Mouse (Mus musculus) frontal cortex, adult 2 months (tissue): ENCODE measurements around the gene Cntn1. TPM values are rescaled to one million over a fixed set of nuclear protein-coding genes. Genes with fewer than 3 reads are reported as not detected.
A peak's percentile ranks its signal among the peaks of the same experiment; 100 is the strongest.
"Not testable (repeated sequence)": the region's sequence is repeated elsewhere in the genome, so short reads cannot be mapped to it uniquely, and the experiment has no call there.

ENCODE experiments used
- DNase-seq, 2 experiments: peaks; one replicate each; pipeline ENCODE4 v3.0.0; 2022; ENCODE audit warnings: low spot score in 1 of 2; ENCODE audit errors: extremely low spot score in 1 of 2
- polyA plus RNA-seq: library from polyadenylated mRNA; depleted of rRNA; stranded (reverse); fragments of >200 nt; gene quantifications from 2 replicates; pipeline ENCODE4 v1.2.3, GENCODE M21; 2012

Gene Cntn1
- polyA plus RNA-seq, 1 experiment, result 136 TPM

GRCm38 (mm10) chr15:92264980-92265707, 214.2 kb downstream of the Cntn1 start:
- peak; percentile 56 to 90 for DNase-seq

DNA sequence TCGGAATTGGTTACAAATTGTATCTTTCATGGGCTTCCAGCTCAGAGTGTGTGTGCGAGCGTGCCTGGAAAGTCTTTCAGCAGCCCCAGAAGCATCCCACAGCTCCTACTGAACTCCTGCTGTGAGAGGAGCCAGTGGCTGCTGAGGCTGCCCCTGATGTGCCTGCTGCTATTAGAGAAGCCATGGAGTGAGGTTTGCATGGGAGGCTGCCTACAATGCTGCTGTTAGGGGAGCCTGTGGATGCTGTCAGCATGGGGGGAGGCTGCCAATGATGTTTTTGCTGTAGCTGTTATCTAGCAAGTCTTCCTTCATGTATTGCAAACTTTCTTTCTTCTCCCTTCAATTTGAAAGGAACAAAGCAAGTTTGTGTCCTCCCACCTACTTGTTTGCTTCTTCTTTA, 217.4 kb downstream of the Cntn1 start:
- no peak for DNase-seq

DNA sequence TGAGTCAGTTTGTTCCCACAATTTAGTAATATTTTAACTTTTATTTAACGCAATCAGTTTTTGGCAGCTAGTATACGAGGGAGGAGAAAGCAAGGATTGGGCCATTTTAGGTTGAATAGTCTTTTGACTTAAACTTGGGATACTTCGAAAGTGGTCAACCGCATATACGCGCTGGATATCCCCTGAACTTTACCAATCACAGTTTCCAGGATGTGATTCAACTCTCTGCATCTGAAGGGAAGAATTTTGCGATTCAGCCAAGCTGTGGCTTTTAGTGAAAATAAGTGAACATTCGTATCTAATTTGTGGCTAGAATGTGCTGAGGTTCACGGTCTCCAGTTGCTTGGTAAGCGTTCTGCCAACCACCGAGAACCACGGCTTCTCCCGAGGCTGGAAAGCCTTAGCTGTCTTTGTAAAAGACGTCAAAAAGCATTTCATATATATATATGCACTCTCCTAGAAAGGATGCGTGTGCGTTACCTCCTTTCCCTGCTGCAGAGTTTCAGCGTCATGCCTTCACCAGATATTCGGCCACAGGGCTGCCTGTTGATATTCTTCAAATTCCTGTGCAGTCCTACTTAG, 217.9 kb downstream of the Cntn1 start:
- no peak for DNase-seq

DNA sequence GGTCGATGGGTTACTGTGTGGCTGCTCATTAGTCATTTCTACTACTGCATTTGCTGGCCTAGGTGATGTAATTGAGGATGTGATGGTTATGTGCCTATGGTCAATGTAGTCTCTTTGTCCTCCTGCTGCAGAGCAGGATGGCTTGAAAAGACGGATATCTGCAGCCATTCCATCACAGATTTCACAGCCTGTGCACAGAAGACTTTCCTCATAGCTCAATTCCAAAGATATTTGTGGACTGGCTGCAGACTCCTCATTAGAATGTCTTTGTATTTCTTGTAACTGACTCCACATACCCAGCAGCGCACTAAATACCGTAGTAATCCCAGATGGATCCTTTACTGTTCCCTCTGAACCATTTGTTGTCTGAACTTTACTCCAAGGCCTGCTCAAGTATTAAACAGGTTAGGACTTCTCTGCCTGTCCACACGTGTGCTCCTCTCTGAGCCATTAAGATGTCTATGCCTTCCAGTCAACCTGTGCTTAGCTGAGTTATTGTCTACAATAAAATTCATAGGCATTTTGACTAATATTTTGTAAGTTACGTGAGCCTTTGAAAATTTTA, 220.9 kb downstream of the Cntn1 start:
- no peak for DNase-seq

GRCm38 (mm10) chr15:92276826-92277225, 225.9 kb downstream of the Cntn1 start:
- peak; percentile 12 to 61 for DNase-seq

GRCm38 (mm10) chr15:92277984-92278383, 227.0 kb downstream of the Cntn1 start:
- no peak for DNase-seq

DNA sequence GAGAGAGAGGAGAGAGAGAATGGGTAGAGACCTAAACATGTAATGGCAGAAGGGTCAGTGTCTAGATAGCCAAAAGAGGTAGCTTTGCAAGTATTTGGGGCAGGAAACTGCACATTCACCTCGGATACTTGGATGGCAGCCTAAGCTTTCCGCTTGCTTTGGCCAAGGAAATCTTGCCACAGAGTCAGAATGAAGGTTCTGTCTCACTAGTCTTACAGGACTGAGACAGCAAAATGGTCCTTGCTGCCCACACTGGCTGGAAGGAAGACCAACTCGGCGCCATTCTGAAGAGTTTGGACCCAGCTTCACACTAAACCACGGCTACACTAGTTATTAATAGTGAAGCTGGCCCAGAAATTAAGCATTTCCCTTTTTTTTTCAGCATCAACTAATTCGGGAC, 230.0 kb downstream of the Cntn1 start:
- DNase-seq, result no peak

DNA sequence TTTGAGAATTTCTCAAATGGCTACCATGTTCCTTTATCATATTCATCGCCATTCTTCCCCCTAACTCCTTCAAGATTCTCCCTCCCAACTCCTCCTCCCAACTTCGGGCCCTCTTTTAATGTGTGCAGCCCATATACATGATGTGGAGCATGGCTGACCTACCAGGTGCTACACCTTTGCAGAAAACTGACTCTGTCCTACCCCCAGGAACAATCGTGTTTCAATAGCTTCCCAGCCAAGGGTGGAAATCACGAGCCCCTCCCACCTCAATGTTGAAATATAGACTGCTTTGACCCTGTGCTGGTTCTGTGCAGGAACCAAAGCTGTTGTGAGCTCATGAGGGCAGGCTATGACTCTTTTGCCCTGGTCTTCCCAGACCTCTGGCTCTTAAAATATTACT, 236.7 kb downstream of the Cntn1 start:
- no peak for DNase-seq

DNA sequence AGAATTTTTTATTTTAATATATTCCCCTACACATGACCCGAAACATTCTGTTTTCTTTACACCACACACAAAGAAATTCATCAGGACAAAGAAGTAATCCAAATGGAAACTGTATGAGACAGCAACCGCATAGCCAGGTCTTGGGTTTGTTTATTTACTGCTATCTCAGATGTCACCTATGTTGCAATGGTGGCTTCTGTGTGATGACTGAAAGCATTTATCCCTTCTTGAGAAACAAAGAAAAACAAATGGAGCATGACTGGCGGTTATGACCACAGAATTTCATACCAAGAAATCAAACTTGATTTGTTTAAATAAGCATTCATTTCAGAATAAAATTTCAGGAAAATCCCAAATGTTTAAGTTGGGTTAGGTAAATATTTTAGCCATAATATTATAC, 245.5 kb downstream of the Cntn1 start:
- no peak for DNase-seq

DNA sequence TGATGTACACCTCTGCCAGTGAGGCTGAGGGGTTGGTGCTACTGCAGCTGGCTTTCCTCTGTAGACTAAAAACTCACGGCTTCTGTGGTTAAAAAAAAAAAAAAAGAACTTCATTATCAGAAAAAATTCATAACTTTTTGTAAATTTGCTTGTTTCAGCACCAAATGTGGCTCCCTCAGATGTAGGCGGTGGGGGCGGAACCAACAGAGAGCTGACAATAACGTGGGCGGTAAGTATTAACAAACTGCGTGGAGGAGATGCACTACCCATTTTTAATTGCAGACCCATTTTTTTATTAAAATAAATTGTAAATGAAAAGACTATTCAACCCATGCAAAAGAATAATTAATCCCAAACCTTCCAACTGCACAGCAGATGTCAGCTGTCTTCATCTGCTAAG, 251.8 kb downstream of the Cntn1 start:
- DNase-seq, result peak in 1 of 2 experiments; percentile 63

GRCm38 (mm10) chr15:92304221-92304620, 253.3 kb downstream of the Cntn1 start:
- DNase-seq, result no peak

GRCm38 (mm10) chr15:92321959-92322358, 271.0 kb downstream of the Cntn1 start:
- DNase-seq, result peak in 1 of 2 experiments; percentile 20

- no peak for DNase-seq
Measured at GRCm38 (mm10) chr15:92327111-92327510, 276.1 kb downstream of the Cntn1 start.

- DNase-seq, result no peak
Measured at GRCm38 (mm10) chr15:92340253-92340652, 289.3 kb downstream of the Cntn1 start.

DNA sequence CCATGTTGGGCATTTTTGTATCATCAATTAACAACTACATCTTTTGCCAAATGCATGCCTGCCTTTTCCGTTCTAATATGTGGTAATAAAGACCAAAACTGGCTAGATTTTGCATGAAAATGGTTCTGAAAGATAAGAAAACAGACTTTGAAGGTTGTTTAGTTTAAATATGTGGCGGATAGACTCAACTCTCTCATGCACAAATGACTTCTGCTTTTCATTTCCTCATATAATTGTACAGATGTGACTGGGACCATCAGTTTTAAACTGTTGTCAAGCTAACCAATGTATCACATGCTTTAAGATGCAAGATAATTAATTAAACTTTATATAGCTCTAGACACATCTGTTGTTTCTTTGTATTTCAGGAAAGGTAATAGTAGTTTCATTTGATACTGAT, 290.5 kb downstream of the Cntn1 start:
- no peak for DNase-seq

GRCm38 (mm10) chr15:92344136-92344869, 293.3 kb downstream of the Cntn1 start:
- DNase-seq, result no peak

GRCm38 (mm10) chr15:92347426-92347825, 296.5 kb downstream of the Cntn1 start:
- DNase-seq, result no peak

DNA sequence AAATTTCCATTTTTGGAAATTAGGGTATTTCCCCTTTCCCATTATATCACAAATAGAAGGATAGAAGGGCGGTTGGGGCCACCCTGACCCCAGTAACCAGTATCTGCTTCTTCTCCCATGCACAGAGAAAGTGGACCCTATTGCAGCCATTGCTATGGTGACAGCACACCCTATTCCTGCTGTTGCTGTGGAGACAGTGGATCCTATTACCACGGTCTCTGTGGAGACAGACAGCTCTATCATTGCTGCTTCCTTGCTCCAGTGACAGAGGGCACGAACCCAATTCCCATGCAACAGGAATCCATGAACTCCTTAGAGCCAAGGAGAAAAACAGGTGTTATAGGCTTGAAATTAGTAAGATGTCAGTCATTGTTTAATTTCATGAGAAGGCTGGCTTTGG, 296.9 kb downstream of the Cntn1 start:
- peak in 1 of 2 experiments; percentile 34 for DNase-seq

DNA sequence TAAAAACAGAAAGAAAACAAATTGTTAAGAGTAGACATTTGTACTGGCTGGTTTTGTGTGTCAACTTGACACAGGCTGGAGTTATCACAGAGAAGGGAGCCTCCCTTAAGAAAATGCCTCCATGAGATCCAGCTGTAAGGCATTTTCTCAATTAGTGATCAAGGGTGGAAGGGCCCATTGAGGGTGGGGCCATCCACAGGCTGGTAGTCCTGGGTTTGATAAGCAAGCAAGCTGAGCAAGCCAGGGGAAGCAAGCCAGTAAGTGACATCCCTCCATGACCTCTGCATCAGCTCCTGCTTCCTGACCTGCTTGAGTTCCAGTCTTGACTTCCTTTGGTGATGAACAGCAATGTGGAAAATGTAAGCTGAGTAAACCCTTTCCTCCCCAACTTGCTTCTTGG, 297.5 kb downstream of the Cntn1 start:
- DNase-seq, result not testable (repeated sequence)

- DNase-seq, result peak in 1 of 2 experiments; percentile 30
Measured at GRCm38 (mm10) chr15:92364153-92364552, 313.2 kb downstream of the Cntn1 start.

GRCm38 (mm10) chr15:92364592-92364991, 313.6 kb downstream of the Cntn1 start:
- no peak for DNase-seq
